Mouse (Mus musculus) kidney, adult 2 months (tissue): ENCODE results near the gene Ttn.

Experiments
- CTCF ChIP-seq: fragments of 200-500 bp; conservative IDR thresholded peaks from 2 replicates; pipeline ENCODE4 v1.5.1; 2011; ENCODE audit warnings: low read depth, mild to moderate bottlenecking, control low read depth, low read length, moderate library complexity, mixed read lengths; ENCODE audit not compliant: insufficient read depth, insufficient read length
- POLR2A ChIP-seq: fragments of 200-500 bp; IDR thresholded peaks from one replicate; pipeline ENCODE4 v1.6.1; 2011; ENCODE audit warnings: low read depth, low read length, control low read depth

DNA sequence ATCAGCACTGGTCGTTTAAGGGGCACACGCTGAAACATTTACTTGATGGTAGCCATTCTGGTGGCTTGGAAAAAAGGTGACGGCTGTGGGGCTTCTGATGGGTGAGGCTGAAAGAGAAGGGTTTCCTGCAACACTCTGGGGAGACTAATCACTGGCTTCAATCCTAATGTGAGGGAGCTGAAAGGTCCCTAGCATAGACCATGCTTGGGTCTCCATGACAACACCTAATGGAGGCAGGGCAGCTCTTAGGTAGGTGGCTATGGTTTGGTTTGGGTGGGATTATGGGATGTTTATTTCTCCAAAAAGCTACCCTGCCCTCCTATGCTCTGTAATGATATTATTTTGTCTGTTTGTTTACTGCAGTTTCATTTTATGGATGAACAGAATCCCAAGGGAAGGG lies 326.9 kb downstream of the Ttn start:
- TF ChIP-seq POLR2A (no peak), CTCF (no peak)
